Mouse (Mus musculus): ENCODE data around the gene B4galnt1.
"Not testable (repeated sequence)": the region's sequence is repeated elsewhere in the genome, so short reads cannot be mapped to it uniquely, and the experiment has no call there.

The B4galnt1 gene

GRCm38 (mm10) chr10:127189116-127189650 lies 24.2 kb downstream of the B4galnt1 start:
- no peak for DNase-seq (ENCODE audit: low spot score)

GRCm38 (mm10) chr10:127189651-127190381 lies 24.8 kb downstream of the B4galnt1 start, which contains the start of gene Arhgef25:
Gene Arhgef25, minus strand, starts transcription at chr10:127190083.
- peak; percentile 37 for DNase-seq (ENCODE audit: low spot score)

GRCm38 (mm10) chr10:127190398-127191190 lies 25.6 kb downstream of the B4galnt1 start:
- DNase-seq (ENCODE audit: low spot score) = no peak

- DNase-seq (ENCODE audit: low spot score) = no peak
These were observed 26.4 kb downstream of the B4galnt1 start for GRCm38 (mm10) chr10:127191191-127192056.

- DNase-seq (ENCODE audit: low spot score) = not testable (repeated sequence)
These were observed 27.0 kb downstream of the B4galnt1 start for GRCm38 (mm10) chr10:127192057-127192328.

GRCm38 (mm10) chr10:127193011-127193410 lies 28.0 kb downstream of the B4galnt1 start:
- DNase-seq (ENCODE audit: low spot score) = no peak

GRCm38 (mm10) chr10:127194428-127195327 lies 29.7 kb downstream of the B4galnt1 start:
- DNase-seq (ENCODE audit: low spot score) = peak; percentile 44

GRCm38 (mm10) chr10:127195328-127196129 lies 30.5 kb downstream of the B4galnt1 start, which contains the start of gene Dtx3:
Gene Dtx3, minus strand, starts transcription at chr10:127195728.
- DNase-seq (ENCODE audit: low spot score) = no peak

GRCm38 (mm10) chr10:127196392-127196791 lies 31.4 kb downstream of the B4galnt1 start:
- DNase-seq (ENCODE audit: low spot score) = peak; percentile 62

GRCm38 (mm10) chr10:127197104-127197503 lies 32.1 kb downstream of the B4galnt1 start:
- DNase-seq (ENCODE audit: low spot score) = no peak

GRCm38 (mm10) chr10:127197505-127198110 lies 32.6 kb downstream of the B4galnt1 start:
- no peak for DNase-seq (ENCODE audit: low spot score)

GRCm38 (mm10) chr10:127198492-127198891 lies 33.5 kb downstream of the B4galnt1 start:
- DNase-seq (ENCODE audit: low spot score) = no peak

- no peak for DNase-seq (ENCODE audit: low spot score)
These were observed 34.0 kb downstream of the B4galnt1 start for GRCm38 (mm10) chr10:127199068-127199467.

GRCm38 (mm10) chr10:127199474-127199873 lies 34.4 kb downstream of the B4galnt1 start:
- no peak for DNase-seq (ENCODE audit: low spot score)

GRCm38 (mm10) chr10:127200279-127200678 lies 35.3 kb downstream of the B4galnt1 start:
- no peak for DNase-seq (ENCODE audit: low spot score)

GRCm38 (mm10) chr10:127203106-127203505 lies 38.1 kb downstream of the B4galnt1 start:
- DNase-seq (ENCODE audit: low spot score) = no peak

- no peak for DNase-seq (ENCODE audit: low spot score)
These were observed 39.6 kb downstream of the B4galnt1 start for GRCm38 (mm10) chr10:127204589-127204988.

- no peak for DNase-seq (ENCODE audit: low spot score)
These were observed 40.3 kb downstream of the B4galnt1 start for GRCm38 (mm10) chr10:127205373-127205772.

- no peak for DNase-seq (ENCODE audit: low spot score)
These were observed 43.9 kb downstream of the B4galnt1 start for GRCm38 (mm10) chr10:127208921-127209320.
